Mouse (Mus musculus) megakaryocyte, embryonic 14.5 days (primary cell): ENCODE data around the gene Hyal5. TPM values are rescaled to one million over a fixed set of nuclear protein-coding genes. Genes with fewer than 3 reads are reported as not detected.

ENCODE experiments used
- H3K27me3 ChIP-seq: replicated peaks from 2 replicates; pipeline ENCODE3; 2012; ENCODE audit warnings: inconsistent platforms
- H3K36me3 ChIP-seq: replicated peaks from 2 replicates; pipeline ENCODE3; 2012; ENCODE audit warnings: low read length, inconsistent platforms, mixed read lengths
- H3K4me1 ChIP-seq: 2 replicates; pipeline ENCODE4 v1.6.1; 2012; ENCODE audit warnings: inconsistent platforms
- H3K4me3 ChIP-seq: replicated peaks from 2 replicates; pipeline ENCODE3; 2012; ENCODE audit warnings: moderate library complexity, mild to moderate bottlenecking, inconsistent platforms
- H3K9me3 ChIP-seq: 2 replicates; pipeline ENCODE4 v1.6.1; 2012; ENCODE audit warnings: inconsistent platforms
- FLI1 ChIP-seq: IDR thresholded peaks from 2 replicates; pipeline ENCODE4 v1.6.1; 2012; ENCODE audit warnings: low read length, inconsistent platforms, mixed read lengths
- GATA1 ChIP-seq: IDR thresholded peaks from 3 replicates; pipeline ENCODE4 v1.6.1; 2012; ENCODE audit warnings: mixed read lengths, low read length, inconsistent platforms, borderline replicate concordance
- polyA plus RNA-seq: library from polyadenylated mRNA; stranded (reverse); fragments of >175 nt; gene quantifications from 2 replicates; pipeline ENCODE4 v1.2.3, GENCODE M21; 2012; ENCODE audit warnings: low replicate concordance; ENCODE audit not compliant: insufficient read depth

Gene Hyal5
- polyA plus RNA-seq, 1 experiment = not detected

GRCm38 (mm10) chr6:24925076-24925785 is 67.4 kb downstream of the Hyal5 start:
- Histone ChIP-seq H3K36me3 (no peaks in the 10 kb centered on the region), H3K4me3 (no peak overlapping the region), H3K4me1 (no peaks in the 10 kb centered on the region), H3K9me3 (peaks cover 23% of the 10 kb centered on the region), H3K27me3 (no peaks in the 10 kb centered on the region)
- TF ChIP-seq FLI1 = no peak
- no peak for TF ChIP-seq GATA1

Other genes starting within 250 kb of the Hyal5 start
- 9.5 and 10.5 TPM in 2 replicates for gene Wasl, start 193.0 kb upstream of the Hyal5 start, polyA plus RNA-seq
- 0.63 TPM in 1 of 2 replicates, not detected in the other for gene Hyal6, start 124.8 kb upstream of the Hyal5 start, polyA plus RNA-seq
- not detected in 2 replicates for gene Hyal4, start 109.7 kb upstream of the Hyal5 start, polyA plus RNA-seq
- not detected in 2 replicates for gene Spam1, start 66.8 kb upstream of the Hyal5 start, polyA plus RNA-seq
- gene Tmem229a, start 98.3 kb downstream of the Hyal5 start, polyA plus RNA-seq = not detected in 2 replicates